ENCODE assay signal across 18 mouse cellular contexts in the genomic region with DNA sequence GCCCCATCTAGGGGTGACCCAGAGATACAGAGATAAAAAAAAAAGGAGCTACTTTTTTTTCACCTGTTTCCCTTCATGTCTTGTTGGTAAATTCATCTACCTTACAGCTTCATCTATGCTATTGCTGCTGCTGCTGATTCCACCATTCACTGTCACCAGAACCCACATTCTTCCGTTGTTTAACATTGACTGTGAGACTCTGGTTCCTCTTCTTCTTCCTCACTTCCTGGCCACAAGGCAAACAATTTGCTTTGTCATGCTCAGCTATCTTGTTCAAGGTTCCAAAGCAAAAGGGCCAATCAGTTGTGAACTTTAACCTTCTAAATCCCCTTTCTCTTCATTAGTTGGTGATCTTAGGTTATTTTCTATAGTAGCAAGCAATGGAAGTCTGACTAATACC.
"Had no signal": no experiment of that assay in that cellular context is flagged by ENCODE, and none has a peak within 500 bp of the region (broad histone marks: within the 10 kb centered on the region; RNA-seq: fewer than 3 reads in every experiment).

No protein-coding gene starts in this region.

- H3K36me3 ChIP-seq: lung, embryonic 15.5 days; midbrain, embryonic 13.5 days; midbrain, embryonic 15.5 days; neural tube, embryonic 12.5 days; stomach, embryonic 15.5 days had no signal

- DNase-seq: liver, postnatal 0 days; lung, adult 2 months; lung, postnatal 14 days; lung, postnatal 36 days; right cerebral cortex, postnatal 14 days; thymus, adult 2 months; thymus, postnatal 25 days; thymus, postnatal 4 days had no signal

- H3K27ac ChIP-seq: lung, embryonic 15.5 days; macrophage; midbrain, embryonic 13.5 days; midbrain, embryonic 15.5 days; neural tube, embryonic 12.5 days; stomach, embryonic 15.5 days; stomach, postnatal 0 days had no signal

- H3K9ac ChIP-seq: liver, postnatal 0 days; lung, embryonic 15.5 days; midbrain, embryonic 13.5 days; midbrain, embryonic 15.5 days; neural tube, embryonic 12.5 days; stomach, embryonic 15.5 days had no signal

- ATAC-seq: liver, postnatal 0 days; lung, postnatal 0 days; midbrain, embryonic 13.5 days; midbrain, embryonic 15.5 days had no signal

- H3K4me1 ChIP-seq: lung, embryonic 15.5 days; megakaryocyte, embryonic 14.5 days; midbrain, embryonic 13.5 days; midbrain, embryonic 15.5 days; neural tube, embryonic 12.5 days; stomach, embryonic 15.5 days had no signal

- H3K27me3 ChIP-seq: lung, embryonic 15.5 days; megakaryocyte, embryonic 14.5 days; midbrain, embryonic 13.5 days; midbrain, embryonic 15.5 days; neural tube, embryonic 12.5 days; stomach, embryonic 15.5 days had no signal

- H3K4me2 ChIP-seq: lung, embryonic 15.5 days; midbrain, embryonic 11.5 days; midbrain, embryonic 13.5 days; midbrain, embryonic 15.5 days; neural tube, embryonic 12.5 days; stomach, embryonic 15.5 days had no signal

- H3K4me3 ChIP-seq: lung, embryonic 15.5 days; megakaryocyte, embryonic 14.5 days; midbrain, embryonic 13.5 days; midbrain, embryonic 15.5 days; neural tube, embryonic 12.5 days; stomach, embryonic 15.5 days had no signal

- H3K9me3 ChIP-seq: lung, embryonic 15.5 days; megakaryocyte, embryonic 14.5 days; midbrain, embryonic 13.5 days; midbrain, embryonic 15.5 days; neural tube, embryonic 12.5 days; stomach, embryonic 15.5 days had no signal
